Mouse (Mus musculus): ENCODE data around the gene Ermp1. TPM values are rescaled to one million over a fixed set of nuclear protein-coding genes. Genes with fewer than 3 reads are reported as not detected.

Ermp1 gene
- total RNA-seq, 2 experiments from 2014 or later = 56.7 to 56.8 TPM

DNA sequence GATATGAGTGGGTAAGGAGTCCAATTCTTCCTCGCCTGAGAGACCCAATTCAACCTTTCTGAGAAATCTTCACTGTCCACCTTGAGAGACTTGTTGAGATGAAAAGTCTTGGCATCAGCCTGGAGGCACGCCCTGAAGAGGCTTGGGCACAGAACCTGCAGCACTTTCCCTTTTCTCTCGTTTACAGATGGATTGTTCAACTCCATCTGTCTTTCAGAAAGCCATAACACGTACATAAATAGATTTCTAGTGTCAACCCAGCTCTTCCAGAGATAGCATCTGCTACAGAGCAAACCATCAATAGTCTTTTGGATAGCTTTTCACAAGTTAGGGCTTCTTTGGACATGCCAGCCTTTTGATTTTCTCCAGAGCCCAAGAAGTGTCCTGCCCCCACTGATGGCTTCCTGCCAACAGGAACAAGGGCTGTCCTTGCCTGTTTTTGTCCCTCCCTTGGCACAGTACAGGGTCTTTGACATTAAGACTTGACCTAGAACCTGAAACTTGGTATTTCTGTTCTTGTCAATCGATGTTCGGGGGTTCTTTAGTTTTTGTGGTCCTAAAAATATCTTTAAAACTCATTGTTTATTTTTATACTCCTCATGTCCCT, 13.9 kb upstream of the Ermp1 start:
- DNase-seq (ENCODE audit: low spot score in 2 of 2) = peak; percentile 29 to 53

- peak; percentile 26 to 54 for DNase-seq (ENCODE audit: low spot score in 2 of 2)
Observed at GRCm38 (mm10) chr19:29660835-29661764, 12.9 kb upstream of the Ermp1 start.

GRCm38 (mm10) chr19:29659705-29660104, 11.5 kb upstream of the Ermp1 start:
- DNase-seq (ENCODE audit: low spot score in 2 of 2) = no peak

- no peak for DNase-seq (ENCODE audit: low spot score in 2 of 2)
Observed at GRCm38 (mm10) chr19:29658836-29659235, 10.6 kb upstream of the Ermp1 start.

DNA sequence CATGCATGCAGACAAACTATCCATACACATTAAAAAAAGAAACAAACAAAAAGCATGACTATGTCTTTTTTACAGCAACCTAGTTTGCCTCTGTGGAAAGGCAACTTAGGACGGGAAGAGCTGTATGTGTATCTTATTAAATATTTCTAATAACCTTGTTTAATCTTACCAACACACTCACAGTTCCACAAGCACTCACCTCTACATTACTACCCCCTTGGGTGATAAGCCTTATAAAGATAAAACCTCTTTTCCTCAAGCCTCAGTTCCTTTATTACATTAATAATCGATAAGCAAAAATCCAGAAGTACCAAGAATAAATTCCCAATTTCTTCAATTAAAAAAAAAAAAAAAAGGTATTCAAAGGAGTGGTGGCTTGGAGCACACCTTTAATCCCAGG, 9.3 kb upstream of the Ermp1 start:
- DNase-seq (ENCODE audit: low spot score in 2 of 2) = no peak

GRCm38 (mm10) chr19:29657033-29657432, 8.8 kb upstream of the Ermp1 start:
- no peak for DNase-seq (ENCODE audit: low spot score in 2 of 2)

DNA sequence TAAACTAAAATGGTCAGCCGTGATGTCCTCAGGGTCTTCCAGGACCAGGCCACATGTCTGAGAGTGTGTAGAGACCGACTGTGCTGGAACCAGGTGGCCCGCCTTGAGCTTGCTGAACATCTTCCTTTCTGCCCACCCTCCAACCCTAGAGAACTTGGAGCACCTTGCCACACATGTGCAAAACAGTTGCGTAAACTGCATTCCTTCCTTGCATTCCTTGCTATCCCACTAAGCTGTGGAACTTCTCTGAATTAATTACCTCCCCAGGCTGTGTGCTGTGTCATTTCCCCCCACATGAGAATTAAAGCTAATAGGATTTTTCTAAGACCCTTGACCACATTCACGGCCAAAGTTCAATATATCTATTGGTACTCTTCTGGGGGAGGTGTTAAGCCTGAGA, 8.4 kb upstream of the Ermp1 start:
- no peak for DNase-seq (ENCODE audit: low spot score in 2 of 2)

DNA sequence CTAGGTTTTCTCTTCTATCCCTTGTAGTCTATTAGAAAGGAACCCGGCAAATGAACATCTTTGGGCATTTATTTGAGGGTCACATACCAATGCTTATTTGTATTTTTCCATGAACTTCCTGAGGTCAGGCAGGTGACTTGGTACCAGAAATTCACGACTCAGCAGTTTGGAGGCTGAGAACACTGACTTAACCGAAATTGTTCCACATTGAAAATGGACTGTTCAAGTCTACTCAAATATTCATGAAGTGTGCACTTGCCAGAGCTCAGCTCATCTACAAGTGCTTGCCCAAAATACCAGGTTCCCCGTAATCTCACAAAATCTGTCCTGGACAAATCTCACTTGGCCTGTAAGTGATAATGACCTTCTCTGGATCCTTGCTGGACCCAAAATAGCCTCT, 7.8 kb upstream of the Ermp1 start:
- DNase-seq (ENCODE audit: low spot score in 2 of 2) = no peak

GRCm38 (mm10) chr19:29655148-29655547, 6.9 kb upstream of the Ermp1 start:
- no peak for DNase-seq (ENCODE audit: low spot score in 2 of 2)

GRCm38 (mm10) chr19:29653768-29654265, 5.6 kb upstream of the Ermp1 start:
- no peak for DNase-seq (ENCODE audit: low spot score in 2 of 2)

- DNase-seq (ENCODE audit: low spot score in 2 of 2) = no peak
Observed at GRCm38 (mm10) chr19:29649683-29650082, 1.5 kb upstream of the Ermp1 start.

GRCm38 (mm10) chr19:29648550-29648914, 317 bp upstream of the Ermp1 start:
- DNase-seq (ENCODE audit: low spot score in 2 of 2) = no peak

- DNase-seq (ENCODE audit: low spot score in 2 of 2) = no peak
Observed at GRCm38 (mm10) chr19:29644747-29645146, 3.5 kb downstream of the Ermp1 start.

DNA sequence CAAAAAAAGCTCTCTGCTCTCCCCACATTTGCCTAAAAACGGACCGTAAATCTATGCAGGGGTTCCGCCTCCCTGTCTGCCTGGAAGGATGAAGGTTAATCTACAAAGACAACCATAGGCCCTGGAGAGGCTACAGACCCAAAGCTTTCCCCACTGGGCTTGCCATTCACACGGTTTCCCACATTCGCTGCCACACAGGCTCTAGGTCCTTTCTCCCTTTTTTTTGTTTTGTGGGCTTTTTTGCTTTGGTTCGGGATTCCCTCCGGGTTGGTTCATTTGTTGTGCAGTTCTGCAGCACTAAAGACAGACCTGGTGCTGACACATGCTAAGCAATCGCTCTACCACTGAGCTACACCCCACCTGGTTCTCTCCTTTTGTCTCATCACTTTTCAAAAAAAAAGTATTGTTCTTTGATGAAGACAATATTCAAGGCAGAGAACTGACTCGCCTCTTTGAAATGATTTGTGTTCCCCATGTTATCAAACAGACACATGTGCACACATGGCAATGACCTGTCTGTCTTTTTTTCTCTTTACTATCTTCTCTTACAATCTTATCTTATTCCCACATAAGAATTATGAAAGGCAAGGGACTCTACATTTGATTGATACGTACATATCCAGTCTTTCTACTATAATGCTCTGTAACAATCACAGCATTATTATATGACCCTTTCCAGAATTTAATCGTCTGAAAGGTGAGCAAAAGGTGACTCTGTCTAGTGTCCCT, 4.9 kb downstream of the Ermp1 start:
- no peak for DNase-seq (ENCODE audit: low spot score in 2 of 2)

DNA sequence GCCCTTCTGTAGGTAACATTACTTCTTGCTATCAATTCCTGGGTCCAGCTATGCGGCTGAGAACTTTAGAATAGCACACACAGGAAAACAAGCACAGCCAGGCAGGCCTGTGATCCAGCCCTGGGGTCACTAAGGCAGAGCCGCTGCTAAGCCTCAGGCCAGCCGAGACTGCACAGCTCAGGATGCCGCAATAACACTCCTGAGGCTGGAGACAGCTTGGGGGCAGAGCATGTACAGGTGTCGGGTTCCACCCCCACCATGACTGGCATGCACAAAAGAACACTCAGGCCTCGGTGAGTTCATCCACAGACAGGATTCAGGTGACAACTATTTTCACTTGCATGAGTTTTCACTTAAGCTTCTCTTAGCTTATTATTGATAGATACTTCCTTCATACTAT, 6.0 kb downstream of the Ermp1 start:
- no peak for DNase-seq (ENCODE audit: low spot score in 2 of 2)

- no peak for DNase-seq (ENCODE audit: low spot score in 2 of 2)
Observed at GRCm38 (mm10) chr19:29641510-29641909, 6.7 kb downstream of the Ermp1 start.

DNA sequence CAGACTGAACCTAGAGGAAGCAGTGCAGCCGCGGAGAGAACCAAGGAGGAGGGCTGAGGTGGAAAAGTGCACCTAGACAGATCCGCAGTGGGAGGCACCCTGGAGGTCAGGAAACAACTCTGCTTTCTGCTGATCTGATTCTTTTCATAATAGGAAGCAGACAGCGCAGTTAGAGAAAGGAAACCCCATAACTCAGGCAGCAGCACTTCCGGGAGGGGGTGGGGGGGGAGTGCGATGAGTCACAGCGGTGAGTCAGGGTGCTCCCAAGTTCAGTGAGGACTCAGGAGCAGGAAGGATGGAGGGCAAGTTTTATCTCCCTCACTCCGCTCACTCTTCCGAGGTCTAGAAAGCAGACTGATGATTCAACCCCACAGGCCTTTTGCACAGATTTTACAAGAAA, 7.2 kb downstream of the Ermp1 start:
- DNase-seq (ENCODE audit: low spot score in 2 of 2) = no peak

- no peak for DNase-seq (ENCODE audit: low spot score in 2 of 2)
Observed at GRCm38 (mm10) chr19:29612102-29612501, 36.1 kb downstream of the Ermp1 start.

GRCm38 (mm10) chr19:29610907-29611306, 37.3 kb downstream of the Ermp1 start:
- DNase-seq (ENCODE audit: low spot score in 2 of 2) = no peak

DNA sequence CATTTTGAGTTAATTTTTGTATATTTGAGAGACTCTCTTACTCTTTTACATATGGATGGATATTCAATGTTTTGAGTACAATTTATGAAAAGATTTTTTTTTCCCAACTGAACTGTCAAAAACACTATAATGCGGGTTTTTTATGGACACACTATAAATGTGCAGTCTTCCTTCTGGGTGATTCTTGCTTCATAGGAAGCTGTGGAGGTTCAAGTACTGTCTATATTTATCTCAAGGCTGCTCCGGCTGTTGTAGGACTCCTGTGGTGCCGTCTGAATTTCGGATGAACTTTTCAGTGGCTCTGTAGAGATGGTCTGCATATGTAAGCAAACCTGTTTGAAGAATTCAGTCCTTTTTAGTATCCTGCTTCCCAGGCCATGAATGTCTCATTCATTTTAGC, 40.0 kb downstream of the Ermp1 start:
- DNase-seq (ENCODE audit: low spot score in 2 of 2) = no peak

GRCm38 (mm10) chr19:29607521-29607920, 40.7 kb downstream of the Ermp1 start:
- no peak for DNase-seq (ENCODE audit: low spot score in 2 of 2)

- DNase-seq (ENCODE audit: low spot score in 2 of 2) = no peak
Observed at GRCm38 (mm10) chr19:29604653-29605052, 43.6 kb downstream of the Ermp1 start.
